Mouse (Mus musculus): Measurements from ENCODE around the gene Gtf2e1.

The Gtf2e1 gene

GRCm38 (mm10) chr16:37539611-37540580, at the start of gene Gtf2e1, which contains the start of gene Rabl3:
Gene Gtf2e1, minus strand, starts transcription at chr16:37539789.
Gene Rabl3, plus strand, starts transcription at chr16:37539885.
- peak; percentile 94 to 95 for DNase-seq

GRCm38 (mm10) chr16:37585129-37585563, 45.6 kb upstream of the Gtf2e1 start:
- no peak for DNase-seq

GRCm38 (mm10) chr16:37584218-37585035, 44.8 kb upstream of the Gtf2e1 start:
- DNase-seq, result no peak

- DNase-seq, result no peak
Observed at GRCm38 (mm10) chr16:37583801-37584200, 44.2 kb upstream of the Gtf2e1 start.

GRCm38 (mm10) chr16:37583306-37583705, 43.7 kb upstream of the Gtf2e1 start:
- no peak for DNase-seq

GRCm38 (mm10) chr16:37581901-37582300, 42.3 kb upstream of the Gtf2e1 start:
- no peak for DNase-seq

GRCm38 (mm10) chr16:37580651-37581050, 41.1 kb upstream of the Gtf2e1 start:
- no peak for DNase-seq

GRCm38 (mm10) chr16:37579994-37580393, 40.4 kb upstream of the Gtf2e1 start, which contains the start of gene Hgd:
Gene Hgd, plus strand, starts transcription at chr16:37580153.
- DNase-seq, result no peak

GRCm38 (mm10) chr16:37579591-37579990, 40.0 kb upstream of the Gtf2e1 start:
- no peak for DNase-seq

- DNase-seq, result no peak
Observed at GRCm38 (mm10) chr16:37575325-37575724, 35.7 kb upstream of the Gtf2e1 start.

GRCm38 (mm10) chr16:37573061-37573460, 33.5 kb upstream of the Gtf2e1 start:
- no peak for DNase-seq

- no peak for DNase-seq
Observed at GRCm38 (mm10) chr16:37572117-37572754, 32.6 kb upstream of the Gtf2e1 start.

GRCm38 (mm10) chr16:37571554-37571953, 32.0 kb upstream of the Gtf2e1 start:
- DNase-seq, result no peak

GRCm38 (mm10) chr16:37567113-37568050, 27.8 kb upstream of the Gtf2e1 start:
- no peak for DNase-seq

- no peak for DNase-seq
Observed at GRCm38 (mm10) chr16:37566107-37566506, 26.5 kb upstream of the Gtf2e1 start.

GRCm38 (mm10) chr16:37565117-37565516, 25.5 kb upstream of the Gtf2e1 start:
- no peak for DNase-seq

GRCm38 (mm10) chr16:37562961-37563360, 23.4 kb upstream of the Gtf2e1 start:
- no peak for DNase-seq

GRCm38 (mm10) chr16:37562414-37562813, 22.8 kb upstream of the Gtf2e1 start:
- no peak for DNase-seq

- DNase-seq, result no peak
Observed at GRCm38 (mm10) chr16:37552824-37553223, 13.2 kb upstream of the Gtf2e1 start.

- DNase-seq, result no peak
Observed at GRCm38 (mm10) chr16:37550981-37551380, 11.4 kb upstream of the Gtf2e1 start.

GRCm38 (mm10) chr16:37550266-37550665, 10.7 kb upstream of the Gtf2e1 start:
- no peak for DNase-seq

GRCm38 (mm10) chr16:37546312-37546711, 6.7 kb upstream of the Gtf2e1 start:
- DNase-seq, result no peak

Measured in thymus, postnatal 36 days (tissue).